Mouse (Mus musculus): ENCODE results near the gene Cdipt. TPM values are rescaled to one million over a fixed set of nuclear protein-coding genes. Genes with fewer than 3 reads are reported as not detected.

Gene Cdipt
- 193 and 244 TPM in 2 replicates for total RNA-seq (2014; rRNA removed)
- polyA plus RNA-seq (2015; fragmentation: Nextera tagmentation; extraction: Ambion mirVana), result 142 and 157 TPM in 2 replicates

DNA sequence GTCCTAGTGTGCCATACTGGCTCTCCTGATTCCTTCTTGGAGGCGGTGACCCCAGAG is at the start of gene Cdipt:
Gene Cdipt (plus strand): TSS at position 22 of the 57 bp plus-strand sequence.
- Histone ChIP-seq H3K4me2 (ENCODE audit: low read depth, low read length, poor library complexity, severe bottlenecking) (peak within 1 kb of the TSS; percentile 90), H3K27me3 (ENCODE audit: insufficient read depth, low read length) (no peaks in the 10 kb centered on the region), H3K4me3 (ENCODE audit: low read depth, low read length) (peak within 1 kb of the TSS; percentile 100), H3K9me3 (ENCODE audit: low read length) (no peaks in the 10 kb centered on the region), H3K27ac (ENCODE audit: low read depth, low read length) (peak within 1 kb of the TSS; percentile 93), H3K9ac (replicated peaks; ENCODE audit: low read length, poor library complexity, severe bottlenecking) (peak within 1 kb of the TSS; percentile 99), H3K4me1 (ENCODE audit: insufficient read depth, low read length) (peaks cover 6% of the 10 kb centered on the region; the same call in 1 of the 2 replicates), H3K36me3 (ENCODE audit: insufficient read depth, low read length) (peaks cover 31% of the 10 kb centered on the region)
- ATAC-seq (ENCODE audit: low FRiP score) (no peak), DNase-seq (ENCODE audit: low spot score) (no peak)
- TF ChIP-seq CTCF (IDR thresholded peaks at IDR 0.05), result no peak
- WGBS, result 7% methylated on average over 1 of the region's 1 CpGs

DNA sequence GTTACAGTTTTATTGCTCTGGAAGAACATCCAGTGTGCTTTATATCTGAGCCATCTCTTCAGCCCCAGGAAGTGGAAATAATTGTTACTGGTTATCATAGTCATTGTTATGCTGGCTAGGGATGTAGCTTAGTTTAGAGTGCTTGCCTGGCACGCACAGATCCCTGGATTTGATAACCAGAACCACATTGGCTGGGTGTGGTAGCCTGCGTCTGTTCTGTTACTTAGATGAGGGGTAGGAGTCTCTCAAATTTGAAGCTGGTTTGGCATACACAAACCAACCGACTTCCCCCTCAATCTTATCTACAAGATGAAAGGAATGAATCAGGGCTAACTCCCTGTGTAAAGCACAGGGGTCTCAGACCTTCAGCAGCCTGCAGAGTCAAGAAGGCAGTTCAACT is 49.4 kb upstream of the Cdipt start:
- Histone ChIP-seq H3K27me3 (ENCODE audit: insufficient read depth, low read length) (no peaks in the 10 kb centered on the region), H3K4me3 (ENCODE audit: low read depth, low read length) (no peak overlapping the region), H3K9ac (replicated peaks; ENCODE audit: low read length, poor library complexity, severe bottlenecking) (no peak overlapping the region), H3K9me3 (ENCODE audit: low read length) (no peaks in the 10 kb centered on the region), H3K4me1 (ENCODE audit: insufficient read depth, low read length) (peaks cover 2% of the 10 kb centered on the region; the same call in 1 of the 2 replicates), H3K4me2 (ENCODE audit: low read depth, low read length, poor library complexity, severe bottlenecking) (no peak overlapping the region), H3K27ac (ENCODE audit: low read depth, low read length) (no peak overlapping the region), H3K36me3 (ENCODE audit: insufficient read depth, low read length) (no peaks in the 10 kb centered on the region)
- 62% methylated on average over 3 of the region's 3 CpGs for WGBS
- DNase-seq (ENCODE audit: low spot score), result no peak
- no peak for ATAC-seq (ENCODE audit: low FRiP score)
- no peak for TF ChIP-seq CTCF (IDR thresholded peaks at IDR 0.05)

DNA sequence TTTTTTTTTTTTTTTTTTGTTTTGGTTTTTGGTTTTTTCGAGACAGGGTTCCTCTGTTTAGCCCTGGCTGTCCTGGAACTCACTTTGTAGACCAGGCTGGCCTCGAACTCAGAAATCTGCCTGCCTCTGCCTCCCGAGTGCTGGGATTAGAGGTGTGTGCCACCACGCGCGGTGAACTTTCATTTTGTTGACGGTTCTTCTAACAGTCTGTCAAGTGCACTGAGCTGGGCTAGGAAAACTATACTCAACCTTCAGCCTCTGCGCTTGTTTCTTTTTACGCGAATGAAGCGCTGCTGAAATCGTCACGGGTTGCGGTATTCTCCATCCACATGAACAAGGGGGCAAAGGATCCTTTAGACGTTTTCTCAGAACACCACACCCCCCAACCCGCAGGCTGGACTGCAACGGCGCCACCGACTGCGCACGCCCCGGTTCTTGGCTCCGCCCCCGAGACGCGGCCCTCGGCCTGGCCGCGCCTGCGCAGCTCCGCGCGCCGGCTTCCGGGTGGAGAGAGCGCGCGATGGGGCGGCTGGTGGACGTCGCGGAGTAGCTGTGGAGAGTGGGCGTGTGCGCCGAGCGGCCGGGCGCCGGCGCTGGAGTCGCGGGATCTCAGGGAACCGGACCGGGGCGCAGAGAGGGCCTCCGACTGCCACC is 47.2 kb upstream of the Cdipt start, which contains the start of gene Kctd13:
Gene Kctd13 (plus strand): TSS at position 496 of the 654 bp plus-strand sequence.
- DNase-seq (ENCODE audit: low spot score) (peak; percentile 89), ATAC-seq (ENCODE audit: low FRiP score) (peak; percentile 96)
- no peak for TF ChIP-seq CTCF (IDR thresholded peaks at IDR 0.05)
- Histone ChIP-seq H3K9me3 (ENCODE audit: low read length) (no peaks in the 10 kb centered on the region), H3K4me1 (ENCODE audit: insufficient read depth, low read length) (0 out of 2 replicates have a peak, but pooled peaks cover 2% of the 10 kb centered on the region), H3K4me2 (ENCODE audit: low read depth, low read length, poor library complexity, severe bottlenecking) (peak within 1 kb of the TSS; percentile 90), H3K4me3 (ENCODE audit: low read depth, low read length) (peak within 1 kb of the TSS; percentile 82), H3K27ac (ENCODE audit: low read depth, low read length) (peak within 1 kb of the TSS; percentile 72), H3K36me3 (ENCODE audit: insufficient read depth, low read length) (no peaks in the 10 kb centered on the region), H3K27me3 (ENCODE audit: insufficient read depth, low read length) (no peaks in the 10 kb centered on the region), H3K9ac (replicated peaks; ENCODE audit: low read length, poor library complexity, severe bottlenecking) (peak within 1 kb of the TSS; percentile 81)
- WGBS, result 3% methylated on average over 56 of the region's 56 CpGs

DNA sequence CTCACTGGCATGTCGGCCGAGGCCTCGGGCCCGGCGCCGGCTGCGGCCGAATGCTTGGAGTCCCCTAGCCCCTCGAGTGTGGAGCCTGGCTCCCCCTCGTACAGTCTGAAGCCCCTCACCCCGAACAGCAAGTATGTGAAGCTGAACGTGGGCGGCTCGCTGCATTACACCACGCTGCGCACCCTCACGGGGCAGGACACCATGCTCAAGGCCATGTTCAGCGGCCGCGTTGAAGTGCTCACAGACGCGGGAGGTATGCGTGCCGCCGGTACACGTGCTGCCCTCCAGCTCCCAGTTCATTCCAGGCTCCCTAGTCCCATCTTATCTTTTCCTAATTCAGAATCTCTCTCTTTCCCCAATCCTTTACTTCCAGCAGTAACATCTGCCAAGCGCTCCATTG is 46.7 kb upstream of the Cdipt start:
- Histone ChIP-seq H3K27ac (ENCODE audit: low read depth, low read length) (peak overlapping the region; percentile 72), H3K9me3 (ENCODE audit: low read length) (no peaks in the 10 kb centered on the region), H3K36me3 (ENCODE audit: insufficient read depth, low read length) (no peaks in the 10 kb centered on the region), H3K4me2 (ENCODE audit: low read depth, low read length, poor library complexity, severe bottlenecking) (peak overlapping the region; percentile 90), H3K27me3 (ENCODE audit: insufficient read depth, low read length) (no peaks in the 10 kb centered on the region), H3K9ac (replicated peaks; ENCODE audit: low read length, poor library complexity, severe bottlenecking) (peak overlapping the region; percentile 81), H3K4me3 (ENCODE audit: low read depth, low read length) (peak overlapping the region; percentile 82), H3K4me1 (ENCODE audit: insufficient read depth, low read length) (0 out of 2 replicates have a peak, but pooled peaks cover 2% of the 10 kb centered on the region)
- TF ChIP-seq CTCF (IDR thresholded peaks at IDR 0.05), result no peak
- DNase-seq (ENCODE audit: low spot score), result no peak
- under 1% methylated on average over 27 of the region's 27 CpGs for WGBS
- ATAC-seq (ENCODE audit: low FRiP score), result peak; percentile 81

DNA sequence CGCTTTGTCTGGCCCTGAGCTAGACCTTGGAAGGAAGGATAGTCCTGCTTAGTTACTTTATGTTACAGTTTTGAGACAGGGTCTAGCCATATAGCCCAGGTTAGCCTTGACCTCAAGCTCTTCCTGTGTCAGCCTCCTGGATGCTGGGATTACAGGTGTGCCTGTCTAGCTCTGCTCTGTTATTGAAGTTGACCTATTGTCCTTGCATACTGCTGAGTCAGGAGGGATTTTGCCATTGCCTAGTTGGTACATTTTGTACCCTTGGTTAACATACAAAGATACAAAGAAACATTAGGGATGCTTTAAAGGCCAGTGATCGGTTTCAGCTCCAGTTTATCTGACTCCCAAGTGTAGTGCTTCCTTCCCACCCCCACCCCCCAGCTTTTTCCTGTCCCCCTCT is 43.1 kb upstream of the Cdipt start:
- H3K9ac ChIP-seq (replicated peaks; ENCODE audit: low read length, poor library complexity, severe bottlenecking), result no peak overlapping the region
- ATAC-seq (ENCODE audit: low FRiP score) (no peak), DNase-seq (ENCODE audit: low spot score) (no peak)
- no peak overlapping the region for H3K4me3 ChIP-seq (ENCODE audit: low read depth, low read length)
- no peaks in the 10 kb centered on the region for H3K27me3 ChIP-seq (ENCODE audit: insufficient read depth, low read length)
- H3K9me3 ChIP-seq (ENCODE audit: low read length), result no peaks in the 10 kb centered on the region
- H3K36me3 ChIP-seq (ENCODE audit: insufficient read depth, low read length), result peaks cover 8% of the 10 kb centered on the region; the same call in 1 of the 2 replicates
- 85% methylated on average over 2 of the region's 2 CpGs for WGBS
- no peak overlapping the region for H3K27ac ChIP-seq (ENCODE audit: low read depth, low read length)
- H3K4me1 ChIP-seq (ENCODE audit: insufficient read depth, low read length), result 0 out of 2 replicates have a peak, but pooled peaks cover 2% of the 10 kb centered on the region
- H3K4me2 ChIP-seq (ENCODE audit: low read depth, low read length, poor library complexity, severe bottlenecking), result no peak overlapping the region
- TF ChIP-seq CTCF (IDR thresholded peaks at IDR 0.05), result no peak

DNA sequence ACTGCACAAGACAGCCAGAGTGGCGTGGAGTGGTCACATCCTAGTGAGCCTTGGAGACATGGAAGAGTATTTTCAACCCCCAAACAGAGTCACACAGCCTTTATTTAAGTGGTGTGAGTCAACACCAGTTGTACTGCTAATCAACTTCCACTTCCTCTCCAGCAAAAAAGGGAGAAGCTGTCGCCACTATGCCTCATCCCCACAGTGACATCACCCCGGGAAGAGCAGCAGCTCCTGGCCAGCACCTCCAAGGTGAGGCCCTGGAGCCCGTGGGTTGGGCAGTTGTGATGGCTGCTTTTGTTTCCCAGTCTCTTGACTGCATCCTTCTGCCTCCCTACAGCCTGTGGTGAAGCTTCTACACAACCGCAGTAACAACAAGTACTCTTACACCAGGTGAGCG is 34.5 kb upstream of the Cdipt start:
- Histone ChIP-seq H3K4me2 (ENCODE audit: low read depth, low read length, poor library complexity, severe bottlenecking) (no peak overlapping the region), H3K27ac (ENCODE audit: low read depth, low read length) (no peak overlapping the region), H3K27me3 (ENCODE audit: insufficient read depth, low read length) (no peaks in the 10 kb centered on the region), H3K4me3 (ENCODE audit: low read depth, low read length) (no peak overlapping the region), H3K9me3 (ENCODE audit: low read length) (no peaks in the 10 kb centered on the region), H3K36me3 (ENCODE audit: insufficient read depth, low read length) (peaks cover 42% of the 10 kb centered on the region), H3K4me1 (ENCODE audit: insufficient read depth, low read length) (no peaks in the 10 kb centered on the region), H3K9ac (replicated peaks; ENCODE audit: low read length, poor library complexity, severe bottlenecking) (no peak overlapping the region)
- no peak for TF ChIP-seq CTCF (IDR thresholded peaks at IDR 0.05)
- WGBS, result 51% methylated on average over 6 of the region's 6 CpGs
- ATAC-seq (ENCODE audit: low FRiP score) (no peak), DNase-seq (ENCODE audit: low spot score) (no peak)
